Mouse (Mus musculus) stomach, postnatal 0 days (tissue): Measurements from ENCODE around the gene Xrn1. TPM values are rescaled to one million over a fixed set of nuclear protein-coding genes. Genes with fewer than 3 reads are reported as not detected.
A peak's percentile ranks its signal among the peaks of the same experiment; 100 is the strongest.

Experiments used
- ATAC-seq: fragments of 200-750 bp; cut with Nextera tagmentation; 2 replicates; pipeline ENCODE4 v1.8.0; 2017; ENCODE audit not compliant: low FRiP score, low TSS enrichment
- DNase-seq: peaks from one replicate; pipeline ENCODE4 v3.0.0-alpha.2; 2016; ENCODE audit warnings: low spot score
- H3K27ac ChIP-seq: fragments of 300-500 bp; sonication (generic); replicated peaks from 2 replicates; pipeline ENCODE4 v1.5.1; 2014; ENCODE audit warnings: mild to moderate bottlenecking, control low read depth
- H3K27me3 ChIP-seq: fragments of 300-500 bp; sonication (generic); 2 replicates; pipeline ENCODE4 v1.6.1; 2014; ENCODE audit warnings: low read length; ENCODE audit not compliant: control insufficient read depth, insufficient read depth
- H3K36me3 ChIP-seq: fragments of 300-500 bp; sonication (generic); 2 replicates; pipeline ENCODE4 v1.6.1; 2014; ENCODE audit warnings: low read length, mixed read lengths; ENCODE audit not compliant: control insufficient read depth, insufficient read depth
- H3K4me1 ChIP-seq: fragments of 300-500 bp; sonication (generic); replicated peaks from 2 replicates; pipeline ENCODE4 v1.6.1; 2014; ENCODE audit warnings: antibody characterized with exemption; ENCODE audit not compliant: control insufficient read depth, insufficient read depth
- H3K4me2 ChIP-seq: fragments of 300-500 bp; sonication (generic); replicated peaks from 2 replicates; pipeline ENCODE4 v1.6.1; 2014; ENCODE audit warnings: low read depth, mild to moderate bottlenecking, control low read depth, moderate library complexity
- H3K4me3 ChIP-seq: fragments of 300-500 bp; sonication (generic); 2 replicates; pipeline ENCODE4 v1.5.1; 2014; ENCODE audit warnings: low read depth, low read length, control low read depth
- H3K9ac ChIP-seq: fragments of 300-500 bp; sonication (generic); 2 replicates; pipeline ENCODE4 v1.6.1; 2014; ENCODE audit warnings: mild to moderate bottlenecking, low read length, control low read depth, mixed read lengths
- H3K9me3 ChIP-seq: fragments of 300-500 bp; sonication (generic); 2 replicates; pipeline ENCODE4 v1.6.1; 2016; ENCODE audit warnings: low read length; ENCODE audit not compliant: control insufficient read depth
- CTCF ChIP-seq: IDR thresholded peaks from 2 replicates; pipeline ENCODE4 v1.5.1; 2016; ENCODE audit warnings: antibody characterized with exemption, low read depth, mild to moderate bottlenecking, moderate library complexity
- EP300 ChIP-seq: optimal IDR thresholded peaks from 2 replicates; pipeline ENCODE3; 2016; ENCODE audit warnings: antibody characterized with exemption
- WGBS: fragments of 180-500 bp; shearing (Covaris S2); extraction: QIAGEN DNeasy Blood & Tissue Kit; methylation state at CpG from one replicate; pipeline ENCODE4 v1.1.7; 2014; 5-methylcytosine and 5-hydroxymethylcytosine counted together
- polyA plus RNA-seq: library from polyadenylated mRNA; unstranded; fragments of >200 nt; fragmentation: Nextera tagmentation; extraction: Ambion mirVana; gene quantifications from 2 replicates; pipeline ENCODE4 v1.2.1, GENCODE M21; 2015

Xrn1 gene
- polyA plus RNA-seq, 1 experiment from 2014 or later = 7.6 TPM

- no peaks in the 10 kb centered on the region for H3K27me3 ChIP-seq
- H3K9ac ChIP-seq = no peak overlapping the region
- no peak overlapping the region for H3K4me2 ChIP-seq
- no peak overlapping the region for H3K27ac ChIP-seq
- 60% methylated on average over 2 of the region's 2 CpGs for WGBS
- H3K36me3 ChIP-seq = 0 out of 2 replicates have a peak, but pooled peaks cover 3% of the 10 kb centered on the region
- no peak overlapping the region for H3K4me3 ChIP-seq
- DNase-seq (no peak), ATAC-seq (no peak)
- H3K9me3 ChIP-seq = no peaks in the 10 kb centered on the region
- no peak for TF ChIP-seq CTCF
- no peak for TF ChIP-seq EP300
- H3K4me1 ChIP-seq = no peaks in the 10 kb centered on the region
Observed at GRCm38 (mm10) chr9:96063083-96063802, 108.7 kb downstream of the Xrn1 start.

- TF ChIP-seq EP300 = no peak
- TF ChIP-seq CTCF = no peak
- H3K27ac ChIP-seq = no peak overlapping the region
- no peaks in the 10 kb centered on the region for H3K36me3 ChIP-seq
- ATAC-seq (no peak), DNase-seq (no peak)
- no peaks in the 10 kb centered on the region for H3K9me3 ChIP-seq
- H3K27me3 ChIP-seq = no peaks in the 10 kb centered on the region
- no peak overlapping the region for H3K4me2 ChIP-seq
- H3K4me3 ChIP-seq = no peak overlapping the region
- H3K9ac ChIP-seq = no peak overlapping the region
- H3K4me1 ChIP-seq = no peaks in the 10 kb centered on the region
- WGBS = 66% methylated on average over 5 of the region's 5 CpGs
Observed at GRCm38 (mm10) chr9:96063803-96064475, 109.4 kb downstream of the Xrn1 start.

- no peak overlapping the region for H3K9ac ChIP-seq
- H3K4me3 ChIP-seq = no peak overlapping the region
- DNase-seq (no peak), ATAC-seq (no peak)
- H3K27me3 ChIP-seq = no peaks in the 10 kb centered on the region
- no peak overlapping the region for H3K27ac ChIP-seq
- no peaks in the 10 kb centered on the region for H3K36me3 ChIP-seq
- WGBS = 52% methylated on average over 2 of the region's 2 CpGs
- no peak for TF ChIP-seq CTCF
- no peak for TF ChIP-seq EP300
- no peaks in the 10 kb centered on the region for H3K4me1 ChIP-seq
- no peak overlapping the region for H3K4me2 ChIP-seq
- no peaks in the 10 kb centered on the region for H3K9me3 ChIP-seq
Observed at GRCm38 (mm10) chr9:96067507-96067906, 112.9 kb downstream of the Xrn1 start.

- Histone ChIP-seq H3K9me3 (no peaks in the 10 kb centered on the region), H3K4me2 (no peak overlapping the region), H3K4me1 (no peaks in the 10 kb centered on the region), H3K27me3 (no peaks in the 10 kb centered on the region), H3K9ac (no peak overlapping the region), H3K27ac (no peak overlapping the region), H3K4me3 (no peak overlapping the region), H3K36me3 (no peaks in the 10 kb centered on the region)
- DNase-seq = peak; percentile 44
- WGBS = 67% methylated on average over 13 of the region's 13 CpGs
- TF ChIP-seq CTCF = no peak
- peak; percentile 42; the same call in 1 of the 2 replicates for ATAC-seq
Observed at GRCm38 (mm10) chr9:96078752-96079315, 124.3 kb downstream of the Xrn1 start.

- Histone ChIP-seq H3K9ac (no peak overlapping the region), H3K4me2 (no peak overlapping the region), H3K9me3 (no peaks in the 10 kb centered on the region), H3K4me1 (no peaks in the 10 kb centered on the region), H3K4me3 (no peak overlapping the region), H3K36me3 (no peaks in the 10 kb centered on the region), H3K27ac (no peak overlapping the region), H3K27me3 (no peaks in the 10 kb centered on the region)
- DNase-seq (no peak), ATAC-seq (no peak)
- TF ChIP-seq EP300 (no peak), CTCF (no peak)
- 65% methylated on average over 6 of the region's 6 CpGs for WGBS
Observed at GRCm38 (mm10) chr9:96085293-96085692, 130.7 kb downstream of the Xrn1 start.

GRCm38 (mm10) chr9:96087671-96088070 is 133.1 kb downstream of the Xrn1 start:
- Histone ChIP-seq H3K4me2 (no peak overlapping the region), H3K9me3 (no peaks in the 10 kb centered on the region), H3K9ac (no peak overlapping the region), H3K4me1 (no peaks in the 10 kb centered on the region), H3K27ac (no peak overlapping the region), H3K4me3 (no peak overlapping the region), H3K27me3 (no peaks in the 10 kb centered on the region), H3K36me3 (no peaks in the 10 kb centered on the region)
- TF ChIP-seq EP300 = no peak
- no peak for TF ChIP-seq CTCF
- 71% methylated on average over 2 of the region's 2 CpGs for WGBS
- DNase-seq (no peak), ATAC-seq (no peak)
